Mouse (Mus musculus) myocyte (in vitro differentiated cells): ENCODE results near the gene Traf3.

Experiments
- CEBPB ChIP-seq: IDR thresholded peaks from 2 replicates; pipeline ENCODE4 v1.6.1; 2011; ENCODE audit warnings: mild to moderate bottlenecking, moderate library complexity; ENCODE audit not compliant: poor library complexity, insufficient read depth, severe bottlenecking
- E2F4 ChIP-seq: IDR thresholded peaks from one replicate; pipeline ENCODE4 v1.6.1; 2011; ENCODE audit warnings: mild to moderate bottlenecking, control low read depth, moderate library complexity; ENCODE audit not compliant: insufficient read depth
- MAX ChIP-seq: IDR thresholded peaks from one replicate; pipeline ENCODE4 v1.6.1; 2011; ENCODE audit warnings: low read depth, mild to moderate bottlenecking, control low read depth
- MYOD1 ChIP-seq, 3 experiments: IDR thresholded peaks; one replicate each; pipeline ENCODE4 v1.6.1; 2011; ENCODE audit warnings: control low read depth in 2 of 3, low read depth in 2 of 3, mild to moderate bottlenecking in 2 of 3, moderate library complexity in 1 of 3; ENCODE audit not compliant: insufficient read length in 2 of 3, control insufficient read depth in 1 of 3
- POLR2A ChIP-seq: IDR thresholded peaks from one replicate; pipeline ENCODE4 v1.6.1; 2011; ENCODE audit warnings: low read depth, mild to moderate bottlenecking, control low read depth, moderate library complexity; ENCODE audit not compliant: insufficient read length
- POLR2AphosphoS2 ChIP-seq: IDR thresholded peaks from one replicate; pipeline ENCODE4 v1.6.1; 2011; ENCODE audit warnings: low read depth, control low read depth; ENCODE audit not compliant: insufficient read length
- REST ChIP-seq: IDR thresholded peaks from one replicate; pipeline ENCODE4 v1.6.1; 2011; ENCODE audit warnings: mild to moderate bottlenecking, control low read depth, moderate library complexity; ENCODE audit not compliant: insufficient read depth, insufficient read length
- SRF ChIP-seq: IDR thresholded peaks from one replicate; pipeline ENCODE4 v1.6.1; 2011; ENCODE audit warnings: low read depth; ENCODE audit not compliant: control insufficient read depth, insufficient read length
- TCF12 ChIP-seq: IDR thresholded peaks from one replicate; pipeline ENCODE4 v1.6.1; 2011; ENCODE audit warnings: mild to moderate bottlenecking, control low read depth; ENCODE audit not compliant: poor library complexity, insufficient read depth, severe bottlenecking
- TCF3 ChIP-seq: IDR thresholded peaks from one replicate; pipeline ENCODE4 v1.6.1; 2011; ENCODE audit warnings: low read depth, control low read depth; ENCODE audit not compliant: insufficient read length
- USF1 ChIP-seq: IDR thresholded peaks from one replicate; pipeline ENCODE4 v1.6.1; 2011; ENCODE audit warnings: low read depth, mild to moderate bottlenecking, control low read depth, moderate library complexity

DNA sequence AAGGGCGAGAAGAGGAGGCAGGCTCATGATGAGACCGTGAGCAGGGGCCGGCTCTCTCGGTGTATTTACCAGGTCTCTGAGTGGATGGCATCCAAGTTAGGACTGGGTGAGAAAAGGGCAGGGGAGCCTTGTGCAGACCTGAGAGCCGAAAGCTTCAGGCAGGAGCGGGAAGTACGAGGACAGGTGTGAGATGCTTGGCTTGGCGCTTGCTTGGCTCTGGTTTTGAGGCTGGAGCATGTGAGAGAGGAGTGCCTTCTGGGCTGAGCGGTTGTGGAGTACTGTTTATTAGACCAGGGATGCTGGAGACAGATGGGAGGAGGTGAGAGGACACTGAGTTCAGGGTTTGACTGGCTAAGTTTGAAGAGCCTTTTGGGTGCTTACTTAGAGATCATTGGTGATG is 27.2 kb downstream of the Traf3 start:
- TF ChIP-seq E2F4 (no peak), POLR2A (no peak), POLR2AphosphoS2 (no peak), MAX (no peak), TCF12 (no peak), MYOD1 (IDR thresholded peaks at IDR 0.05; ENCODE audit: control insufficient read depth in 1 of 3, insufficient read length in 2 of 3, low read depth in 2 of 3) (no peak), SRF (no peak), CEBPB (no peak), REST (no peak), USF1 (no peak), TCF3 (no peak)
